Mouse (Mus musculus): ENCODE results near the gene AL732309.1. TPM values are rescaled to one million over a fixed set of nuclear protein-coding genes. Genes with fewer than 3 reads are reported as not detected.

Gene AL732309.1
- polyA plus RNA-seq, 1 experiment from 2014 or later: 4.8 TPM

DNA sequence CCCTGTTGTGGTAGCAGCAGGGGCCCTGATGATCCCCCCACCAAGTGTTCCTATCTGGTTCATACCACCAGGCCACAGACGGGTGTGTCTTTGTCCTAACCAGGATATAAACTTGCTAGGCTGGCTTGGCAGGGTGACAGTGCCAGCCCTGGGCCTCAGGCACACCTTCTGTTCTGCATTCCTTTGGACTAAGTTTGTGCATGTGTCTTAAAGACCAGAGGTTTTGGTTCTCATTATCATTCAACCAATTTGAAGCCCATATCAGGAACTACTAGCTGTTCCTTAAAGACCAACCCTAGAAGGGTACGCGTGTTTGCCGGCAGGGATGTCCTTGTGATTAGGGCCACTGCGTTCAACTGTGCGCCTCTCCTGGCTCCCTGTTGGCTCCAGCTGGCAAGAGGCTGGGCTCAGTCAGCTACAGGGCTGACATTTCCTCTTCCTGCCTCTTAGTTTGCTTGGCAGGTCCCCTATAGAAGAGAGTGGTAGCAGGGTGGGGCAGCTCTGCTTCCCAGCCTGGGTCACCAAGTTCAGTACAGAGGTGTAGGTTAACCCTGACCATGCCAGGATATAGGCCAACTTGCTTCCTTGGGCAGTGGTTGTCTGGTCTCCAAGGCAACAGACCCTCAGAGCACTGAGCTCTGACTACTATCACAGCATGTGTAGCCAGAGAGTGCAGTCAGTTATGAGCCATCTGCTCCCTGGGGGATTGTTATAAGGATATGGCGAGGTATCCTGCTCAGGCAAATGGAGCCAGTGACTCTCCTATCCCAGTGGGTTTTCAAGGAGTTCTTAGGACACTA, 40.4 kb upstream of the AL732309.1 start:
- no peak overlapping the region for H3K9ac ChIP-seq
- no peak overlapping the region for H3K27ac ChIP-seq
- peaks cover 45% of the 10 kb centered on the region for H3K36me3 ChIP-seq
- 33% methylated on average over 7 of the region's 7 CpGs for WGBS (ENCODE audit: insufficient replicate concordance)
- H3K9me3 ChIP-seq (replicated peaks): no peaks in the 10 kb centered on the region
- H3K4me2 ChIP-seq: peak overlapping the region; percentile 21
- H3K27me3 ChIP-seq (replicated peaks): peaks cover 44% of the 10 kb centered on the region
- ATAC-seq: peak; percentile 56; the same call in 1 of the 2 replicates
- no peak overlapping the region for H3K4me3 ChIP-seq
- H3K4me1 ChIP-seq: peaks cover 25% of the 10 kb centered on the region

GRCm38 (mm10) chr2:25286314-25286713, 39.7 kb upstream of the AL732309.1 start:
- Histone ChIP-seq H3K36me3 (peaks cover 50% of the 10 kb centered on the region), H3K9ac (no peak overlapping the region), H3K27me3 (replicated peaks) (peaks cover 37% of the 10 kb centered on the region), H3K4me1 (peaks cover 20% of the 10 kb centered on the region), H3K4me3 (no peak overlapping the region), H3K4me2 (peak overlapping the region; percentile 21), H3K27ac (no peak overlapping the region), H3K9me3 (replicated peaks) (no peaks in the 10 kb centered on the region)
- ATAC-seq: peak; percentile 43; the same call in 1 of the 2 replicates
- 8% methylated on average over 1 of the region's 1 CpGs for WGBS (ENCODE audit: insufficient replicate concordance)

GRCm38 (mm10) chr2:25285551-25285950, 38.9 kb upstream of the AL732309.1 start:
- Histone ChIP-seq H3K27me3 (replicated peaks) (peaks cover 29% of the 10 kb centered on the region), H3K4me3 (no peak overlapping the region), H3K27ac (no peak overlapping the region), H3K9ac (no peak overlapping the region), H3K36me3 (peaks cover 58% of the 10 kb centered on the region), H3K9me3 (replicated peaks) (no peaks in the 10 kb centered on the region), H3K4me1 (peaks cover 20% of the 10 kb centered on the region), H3K4me2 (no peak overlapping the region)
- 81% methylated on average over 2 of the region's 2 CpGs for WGBS (ENCODE audit: insufficient replicate concordance)
- no peak for ATAC-seq

- no peaks in the 10 kb centered on the region for H3K9me3 ChIP-seq (replicated peaks)
- ATAC-seq: peak; percentile 46; the same call in 1 of the 2 replicates
These were observed 32.5 kb upstream of the AL732309.1 start for GRCm38 (mm10) chr2:25278928-25279882.

GRCm38 (mm10) chr2:25273010-25273409, 26.3 kb upstream of the AL732309.1 start:
- no peaks in the 10 kb centered on the region for H3K27me3 ChIP-seq (replicated peaks)
- 28% methylated on average over 16 of the region's 16 CpGs for WGBS (ENCODE audit: insufficient replicate concordance)
- H3K9me3 ChIP-seq (replicated peaks): no peaks in the 10 kb centered on the region
- peaks cover 37% of the 10 kb centered on the region for H3K4me1 ChIP-seq
- H3K4me3 ChIP-seq: peak overlapping the region; percentile 92
- peak overlapping the region; percentile 92 for H3K9ac ChIP-seq
- H3K36me3 ChIP-seq: peaks cover 80% of the 10 kb centered on the region
- no peak for ATAC-seq
- H3K4me2 ChIP-seq: peak overlapping the region; percentile 96
- peak overlapping the region; percentile 94 for H3K27ac ChIP-seq

More at GRCm38 (mm10) chr2:25278928-25279882, 32.5 kb upstream of the AL732309.1 start:
- H3K4me1 ChIP-seq: no peaks in the 10 kb centered on the region
- no peak overlapping the region for H3K9ac ChIP-seq
- WGBS (ENCODE audit: insufficient replicate concordance): 57% methylated on average over 13 of the region's 13 CpGs
- H3K4me3 ChIP-seq: no peak overlapping the region
- no peak overlapping the region for H3K27ac ChIP-seq
- H3K27me3 ChIP-seq (replicated peaks): no peaks in the 10 kb centered on the region
- H3K4me2 ChIP-seq: no peak overlapping the region
- peaks cover 99% of the 10 kb centered on the region for H3K36me3 ChIP-seq

GRCm38 (mm10) chr2:25272515-25272914, 25.9 kb upstream of the AL732309.1 start:
- ATAC-seq: peak; percentile 58
- under 1% methylated on average over 29 of the region's 29 CpGs for WGBS (ENCODE audit: insufficient replicate concordance)

DNA sequence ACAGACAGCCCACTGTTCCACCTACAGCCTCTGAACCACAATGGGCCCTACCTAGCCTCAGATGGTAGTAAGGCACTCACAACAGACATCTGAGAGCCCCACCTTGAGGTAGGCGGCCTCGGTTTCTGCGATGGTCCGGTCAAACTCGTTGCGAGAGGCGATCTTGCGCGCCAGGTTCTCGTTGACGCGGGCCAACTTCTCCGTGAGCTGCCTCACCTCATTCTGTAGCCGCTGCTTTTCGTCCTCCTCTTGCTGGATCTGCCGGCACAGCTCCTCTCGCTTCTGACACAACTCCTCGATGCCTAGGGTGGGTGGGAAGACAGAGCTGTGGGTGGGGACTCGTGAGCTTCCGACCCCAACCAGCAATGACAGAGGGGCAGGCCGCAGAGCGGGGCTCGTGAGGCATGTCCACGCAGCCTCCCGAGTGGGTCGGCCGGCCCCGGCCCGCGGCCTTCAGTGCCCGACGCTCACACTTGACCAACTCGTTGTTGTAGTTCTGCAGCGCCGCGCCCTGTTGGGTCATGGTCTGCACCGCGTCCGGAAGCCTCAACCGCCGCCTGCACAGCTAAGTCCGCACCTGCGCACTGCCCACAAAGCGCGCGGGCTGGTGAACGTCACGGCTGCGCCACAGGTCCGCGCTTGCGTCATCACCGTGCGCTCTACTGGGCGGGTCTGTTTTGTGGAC, 25.3 kb upstream of the AL732309.1 start, which contains the start of the genes Ssna1 and Anapc2:
TSS of gene Ssna1 (minus strand) at position 612 of the 685 bp plus-strand sequence.
TSS of gene Anapc2 (plus strand) at position 652 of the 685 bp plus-strand sequence.
- Histone ChIP-seq H3K27ac (peak within 1 kb of the TSS; percentile 94), H3K9me3 (replicated peaks) (no peaks in the 10 kb centered on the region), H3K4me1 (peaks cover 47% of the 10 kb centered on the region), H3K4me2 (peak within 1 kb of the TSS; percentile 96), H3K36me3 (peaks cover 71% of the 10 kb centered on the region), H3K9ac (peak within 1 kb of the TSS; percentile 92), H3K4me3 (peak within 1 kb of the TSS; percentile 92), H3K27me3 (replicated peaks) (no peaks in the 10 kb centered on the region)
- under 1% methylated on average over 55 of the region's 55 CpGs for WGBS (ENCODE audit: insufficient replicate concordance)
- peak; percentile 92 for ATAC-seq

More at GRCm38 (mm10) chr2:25272515-25272914, 25.9 kb upstream of the AL732309.1 start:
- peaks cover 42% of the 10 kb centered on the region for H3K4me1 ChIP-seq
- peak overlapping the region; percentile 94 for H3K27ac ChIP-seq
- H3K27me3 ChIP-seq (replicated peaks): no peaks in the 10 kb centered on the region
- peak overlapping the region; percentile 96 for H3K4me2 ChIP-seq
- H3K4me3 ChIP-seq: peak overlapping the region; percentile 92
- H3K9ac ChIP-seq: peak overlapping the region; percentile 92
- peaks cover 77% of the 10 kb centered on the region for H3K36me3 ChIP-seq
- H3K9me3 ChIP-seq (replicated peaks): no peaks in the 10 kb centered on the region

DNA sequence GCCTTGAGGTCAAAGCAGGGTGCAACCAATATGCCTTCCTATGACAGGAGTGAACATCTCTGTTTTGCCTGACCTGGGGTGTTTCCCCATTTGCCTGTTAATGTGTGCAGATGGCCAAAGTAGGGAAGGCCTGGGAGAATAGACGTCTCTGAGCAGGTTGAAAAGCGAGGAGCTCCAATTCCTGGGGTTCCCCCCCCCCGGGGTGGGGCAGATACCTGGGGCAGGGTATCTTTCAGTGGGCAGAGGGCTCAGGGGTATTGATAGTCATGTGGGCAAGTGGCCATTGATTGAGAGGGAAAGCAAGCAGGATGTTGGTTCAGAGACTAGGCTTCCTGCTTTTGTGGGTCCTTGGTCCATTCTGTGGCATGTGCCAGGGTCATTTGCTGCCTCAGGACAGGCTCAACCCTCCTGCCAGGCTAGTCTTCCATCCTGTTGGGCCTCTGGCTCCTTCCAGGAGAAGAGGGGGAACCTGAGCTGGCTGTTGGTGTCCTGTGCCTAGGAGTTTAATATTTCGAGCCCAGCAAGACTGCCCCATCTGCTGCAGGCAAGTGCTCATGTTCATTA, 21.2 kb upstream of the AL732309.1 start:
- peaks cover 78% of the 10 kb centered on the region for H3K4me1 ChIP-seq
- peaks cover 33% of the 10 kb centered on the region for H3K36me3 ChIP-seq
- H3K4me2 ChIP-seq: no peak overlapping the region
- ATAC-seq: no peak
- no peak overlapping the region for H3K9ac ChIP-seq
- H3K9me3 ChIP-seq (replicated peaks): no peaks in the 10 kb centered on the region
- no peak overlapping the region for H3K4me3 ChIP-seq
- 71% methylated on average over 4 of the region's 4 CpGs for WGBS (ENCODE audit: insufficient replicate concordance)
- peaks cover 11% of the 10 kb centered on the region for H3K27me3 ChIP-seq (replicated peaks)
- peak overlapping the region; percentile 64; the same call in 1 of the 2 replicates for H3K27ac ChIP-seq

GRCm38 (mm10) chr2:25267241-25267640, 20.6 kb upstream of the AL732309.1 start:
- Histone ChIP-seq H3K4me3 (no peak overlapping the region), H3K4me2 (peak overlapping the region; percentile 100), H3K9ac (peak overlapping the region; percentile 52), H3K27ac (peak overlapping the region; percentile 64), H3K36me3 (peaks cover 33% of the 10 kb centered on the region), H3K4me1 (peaks cover 77% of the 10 kb centered on the region), H3K27me3 (replicated peaks) (peaks cover 11% of the 10 kb centered on the region), H3K9me3 (replicated peaks) (no peaks in the 10 kb centered on the region)
- no peak for ATAC-seq

GRCm38 (mm10) chr2:25266720-25267119, 20.1 kb upstream of the AL732309.1 start:
- peak overlapping the region; percentile 52 for H3K9ac ChIP-seq
- H3K27me3 ChIP-seq (replicated peaks): peaks cover 11% of the 10 kb centered on the region
- peak overlapping the region; percentile 64 for H3K27ac ChIP-seq
- H3K9me3 ChIP-seq (replicated peaks): no peaks in the 10 kb centered on the region
- H3K4me3 ChIP-seq: peak overlapping the region; percentile 20; the same call in 1 of the 2 replicates
- WGBS (ENCODE audit: insufficient replicate concordance): 52% methylated on average over 2 of the region's 2 CpGs
- ATAC-seq: no peak
- peaks cover 81% of the 10 kb centered on the region for H3K4me1 ChIP-seq
- H3K4me2 ChIP-seq: peak overlapping the region; percentile 100
- H3K36me3 ChIP-seq: peaks cover 33% of the 10 kb centered on the region

All from liver, embryonic 12.5 days (tissue).